26 mouse cellular contexts compared by ENCODE assay signal in genomic region chr19:41935921-41936320, GRCm38 (mm10). TPM values are rescaled to one million over a fixed set of nuclear protein-coding genes. Genes with fewer than 3 reads are reported as not detected.
DNase-seq lines count a peak whose midpoint lies in the region; ATAC-seq and TF ChIP-seq lines count a peak whose summit lies in the region.
"Had no signal": no experiment of that assay in that cellular context is flagged by ENCODE, and none has a peak within 500 bp of the region (broad histone marks: within the 10 kb centered on the region; RNA-seq: fewer than 3 reads in every experiment).

No protein-coding gene starts in this region.

- ATAC-seq in Patski: no peak
- no peak for ATAC-seq in frontal cortex, adult (ENCODE audit: low TSS enrichment)
- ATAC-seq: CD4-positive, CD25-positive, alpha-beta regulatory T cell, adult 4 months; forebrain, embryonic 14.5 days; forebrain, embryonic 16.5 days had no signal

- CTCF ChIA-PET in Patski (lab: Charles Lee): no interaction called here

- H3K27me3 ChIP-seq in Patski: no peaks in the 10 kb centered on the region
- H3K27me3 ChIP-seq: CH12.LX; embryonic facial prominence, embryonic 13.5 days; embryonic facial prominence, embryonic 15.5 days; forebrain, embryonic 12.5 days had no signal

- no peak for TF ChIP-seq CTCF in Patski (IDR thresholded peaks at IDR 0.05)

- in situ Hi-C loops in Patski (cut with MboI; ENCODE audit: low pct_unique_long_range_greater_than_20kb): no loop called here

- DNase-seq in 3T3-L1 (ENCODE audit: low read depth, low spot score) (peak; percentile 97), Patski (ENCODE audit: low read depth, low spot score) (peak; percentile 63)
- DNase-seq in Muller cell, postnatal 12 days (ENCODE audit: inconsistent ontology term): peak; percentile 88
- peak; percentile 27 for DNase-seq in fibroblast of lung, adult 2 months (ENCODE audit: low read depth)
- DNase-seq in lung, adult 18-20 months: no peak
- no peak for DNase-seq in kidney, postnatal 25 days
- DNase-seq in adrenal gland, adult 2 months: no peak
- DNase-seq: adrenal gland, adult 8-10 months; adrenal gland, postnatal 14 days; adrenal gland, postnatal 36 days; B cell, adult 2 months; cerebellum, adult 11 months; cerebellum, adult 18-20 months; cerebellum, adult 8-10 months; cerebellum, adult 9-11 months; cerebellum, postnatal 14 days; cerebellum, postnatal 36 days; embryo, embryonic 11 days had no signal

- POLR2A ChIA-PET in Patski (lab: Charles Lee): no interaction called here

RNA-seq across cellular contexts. Expression of gene Zdhhc16, which starts 2.6 kb away (rescaled TPM):
- polyA plus RNA-seq in Patski (2021): 87.9 TPM
- total RNA-seq in adrenal gland, adult 2 months (2021): 10 to 100 TPM; 26.0 to 26.2 TPM
- polyA plus RNA-seq in adrenal gland, adult 2 months (2012; rRNA removed): 56.9 and 73.6 TPM in 2 replicates

RNA-seq across cellular contexts. Expression of gene Exosc1, which starts 2.7 kb away (rescaled TPM):
- polyA plus RNA-seq in Patski (2021): 47.2 TPM
- total RNA-seq in adrenal gland, adult 2 months (2021): 10 to 100 TPM; 28.2 to 31.9 TPM
- polyA plus RNA-seq in adrenal gland, adult 2 months (2012; rRNA removed): 6.9 and 9.4 TPM in 2 replicates

RNA-seq across cellular contexts. Expression of gene Pgam1, which starts 24.2 kb away (rescaled TPM):
- polyA plus RNA-seq in Patski (2021): 883 TPM
- 100 to 1,000 TPM; 804 to 889 TPM for total RNA-seq in adrenal gland, adult 2 months (2021)
- 521 and 639 TPM in 2 replicates for polyA plus RNA-seq in adrenal gland, adult 2 months (2012; rRNA removed)

RNA-seq across cellular contexts. Expression of gene Rrp12, which starts 39.9 kb away (rescaled TPM):
- polyA plus RNA-seq in Patski (2021): 17.9 TPM
- 10 to 100 TPM; 13.9 to 15.2 TPM for total RNA-seq in adrenal gland, adult 2 months (2021)
- 4.3 and 6.6 TPM in 2 replicates for polyA plus RNA-seq in adrenal gland, adult 2 months (2012; rRNA removed)

RNA-seq across cellular contexts. Expression of gene Mms19, which starts 45.0 kb away (rescaled TPM):
- polyA plus RNA-seq in Patski (2021): 56.8 TPM
- 10 to 100 TPM; 15.9 to 22.0 TPM for total RNA-seq in adrenal gland, adult 2 months (2021)
- polyA plus RNA-seq in adrenal gland, adult 2 months (2012; rRNA removed): 48.3 and 49.2 TPM in 2 replicates

Comparison
In these comparisons a context has a peak if more than half of its experiments do, and no peak if none do; other contexts are left out.
1. DNase-seq: peak in 3T3-L1 (single experiment), Muller cell, postnatal 12 days (single experiment), Patski (single experiment) and fibroblast of lung, adult 2 months (single experiment); none in lung, adult 18-20 months (0 of 2), kidney, postnatal 25 days (0 of 2) and adrenal gland, adult 2 months (single experiment).